Mouse (Mus musculus): ENCODE data around the gene Mettl5. TPM values are rescaled to one million over a fixed set of nuclear protein-coding genes. Genes with fewer than 3 reads are reported as not detected.
"Not testable (repeated sequence)": the region's sequence is repeated elsewhere in the genome, so short reads cannot be mapped to it uniquely, and the experiment has no call there.

Mettl5 gene
- 4.0 and 4.8 TPM in 2 replicates for polyA plus RNA-seq (2012; rRNA removed)

- DNase-seq = peak; percentile 90
These were observed at the start of gene Mettl5 for GRCm38 (mm10) chr2:69885451-69886305. Mettl5 (minus strand) TSS chr2:69885615.

DNA sequence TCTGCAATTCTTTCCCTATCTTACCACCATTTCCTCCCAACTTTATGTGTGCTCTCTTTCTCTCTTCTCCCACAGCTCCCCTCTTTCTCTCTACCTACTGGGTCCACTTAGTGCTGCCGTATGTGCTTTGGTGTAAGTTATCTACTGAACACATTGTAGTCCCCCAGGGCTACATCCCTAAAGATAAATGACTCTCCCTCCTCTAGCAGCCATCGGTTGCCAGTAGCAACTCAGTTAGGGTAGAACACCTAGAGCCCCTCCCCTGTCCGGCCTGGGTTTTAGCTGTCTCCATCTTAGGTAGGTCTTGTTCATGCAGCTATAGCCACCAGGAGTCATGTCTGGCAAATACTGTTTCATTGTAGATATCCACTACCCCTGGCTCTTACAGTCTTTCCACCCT, 39.5 kb upstream of the Mettl5 start:
- no peak for DNase-seq
- WGBS = 88% methylated on average over 3 of the region's 3 CpGs
- no peaks in the 10 kb centered on the region for H3K4me1 ChIP-seq (replicated peaks; ENCODE audit: control insufficient read depth, insufficient read depth, low read length)
- no peak overlapping the region for H3K27ac ChIP-seq (ENCODE audit: control insufficient read depth, insufficient read depth, low read length)
- peaks cover 14% of the 10 kb centered on the region for H3K36me3 ChIP-seq (ENCODE audit: control insufficient read depth, insufficient read depth, low read length)
- H3K27me3 ChIP-seq (ENCODE audit: control insufficient read depth, insufficient read depth, low read length) = no peaks in the 10 kb centered on the region
- no peak for TF ChIP-seq POLR2A (IDR thresholded peaks at IDR 0.05; ENCODE audit: control insufficient read depth, extremely low read depth, insufficient read depth, low read length, poor library complexity)
- TF ChIP-seq CTCF (IDR thresholded peaks at IDR 0.05; ENCODE audit: borderline replicate concordance, control insufficient read depth, extremely low read depth, insufficient read depth, low read length, poor library complexity) = no peak
- no peak overlapping the region for H3K4me3 ChIP-seq (ENCODE audit: control insufficient read depth, insufficient read depth, low read length)

More at GRCm38 (mm10) chr2:69885451-69886305, at the start of gene Mettl5:
- Histone ChIP-seq H3K27me3 (ENCODE audit: control insufficient read depth, insufficient read depth, low read length) (no peaks in the 10 kb centered on the region), H3K4me1 (replicated peaks; ENCODE audit: control insufficient read depth, insufficient read depth, low read length) (no peaks in the 10 kb centered on the region; the same call in 1 of the 2 replicates), H3K36me3 (ENCODE audit: control insufficient read depth, insufficient read depth, low read length) (no peaks in the 10 kb centered on the region), H3K27ac (ENCODE audit: control insufficient read depth, insufficient read depth, low read length) (peak within 1 kb of the TSS; percentile 52), H3K4me3 (ENCODE audit: control insufficient read depth, insufficient read depth, low read length) (peak within 1 kb of the TSS; percentile 89)
- WGBS = 1% methylated on average over 45 of the region's 45 CpGs
- peak; percentile 70; the same call in 1 of the 2 replicates for TF ChIP-seq POLR2A (IDR thresholded peaks at IDR 0.05; ENCODE audit: control insufficient read depth, extremely low read depth, insufficient read depth, low read length, poor library complexity)
- 0 out of 2 replicates have a peak, but pooled peaks have one; percentile 65 for TF ChIP-seq CTCF (IDR thresholded peaks at IDR 0.05; ENCODE audit: borderline replicate concordance, control insufficient read depth, extremely low read depth, insufficient read depth, low read length, poor library complexity)

GRCm38 (mm10) chr2:69917301-69917700, 31.9 kb upstream of the Mettl5 start:
- WGBS = 94% methylated on average over 3 of the region's 3 CpGs
- no peak for TF ChIP-seq CTCF (IDR thresholded peaks at IDR 0.05; ENCODE audit: borderline replicate concordance, control insufficient read depth, extremely low read depth, insufficient read depth, low read length, poor library complexity)
- TF ChIP-seq POLR2A (IDR thresholded peaks at IDR 0.05; ENCODE audit: control insufficient read depth, extremely low read depth, insufficient read depth, low read length, poor library complexity) = no peak
- H3K27me3 ChIP-seq (ENCODE audit: control insufficient read depth, insufficient read depth, low read length) = no peaks in the 10 kb centered on the region

GRCm38 (mm10) chr2:69912801-69913200, 27.4 kb upstream of the Mettl5 start:
- no peak for DNase-seq

More at GRCm38 (mm10) chr2:69917301-69917700, 31.9 kb upstream of the Mettl5 start:
- Histone ChIP-seq H3K4me3 (ENCODE audit: control insufficient read depth, insufficient read depth, low read length) (no peak overlapping the region), H3K36me3 (ENCODE audit: control insufficient read depth, insufficient read depth, low read length) (peaks cover 15% of the 10 kb centered on the region), H3K4me1 (replicated peaks; ENCODE audit: control insufficient read depth, insufficient read depth, low read length) (no peaks in the 10 kb centered on the region), H3K27ac (ENCODE audit: control insufficient read depth, insufficient read depth, low read length) (no peak overlapping the region)
- DNase-seq = no peak

GRCm38 (mm10) chr2:69907394-69907793, 22.0 kb upstream of the Mettl5 start:
- DNase-seq; H3K36me3 ChIP-seq (ENCODE audit: control insufficient read depth, insufficient read depth, low read length); H3K27me3 ChIP-seq (ENCODE audit: control insufficient read depth, insufficient read depth, low read length); H3K27ac ChIP-seq (ENCODE audit: control insufficient read depth, insufficient read depth, low read length); H3K4me1 ChIP-seq (replicated peaks; ENCODE audit: control insufficient read depth, insufficient read depth, low read length); H3K4me3 ChIP-seq (ENCODE audit: control insufficient read depth, insufficient read depth, low read length): not testable (repeated sequence)
- 97% methylated on average over 4 of the region's 4 CpGs for WGBS

More at GRCm38 (mm10) chr2:69912801-69913200, 27.4 kb upstream of the Mettl5 start:
- Histone ChIP-seq H3K4me1 (replicated peaks; ENCODE audit: control insufficient read depth, insufficient read depth, low read length) (no peaks in the 10 kb centered on the region), H3K27ac (ENCODE audit: control insufficient read depth, insufficient read depth, low read length) (no peak overlapping the region), H3K36me3 (ENCODE audit: control insufficient read depth, insufficient read depth, low read length) (peaks cover 6% of the 10 kb centered on the region; the same call in 1 of the 2 replicates), H3K4me3 (ENCODE audit: control insufficient read depth, insufficient read depth, low read length) (no peak overlapping the region), H3K27me3 (ENCODE audit: control insufficient read depth, insufficient read depth, low read length) (no peaks in the 10 kb centered on the region)
- 94% methylated on average over 2 of the region's 2 CpGs for WGBS
- TF ChIP-seq POLR2A (IDR thresholded peaks at IDR 0.05; ENCODE audit: control insufficient read depth, extremely low read depth, insufficient read depth, low read length, poor library complexity) (no peak), CTCF (IDR thresholded peaks at IDR 0.05; ENCODE audit: borderline replicate concordance, control insufficient read depth, extremely low read depth, insufficient read depth, low read length, poor library complexity) (no peak)

GRCm38 (mm10) chr2:69903541-69903940, 18.1 kb upstream of the Mettl5 start:
- Histone ChIP-seq H3K36me3 (ENCODE audit: control insufficient read depth, insufficient read depth, low read length) (no peaks in the 10 kb centered on the region), H3K4me1 (replicated peaks; ENCODE audit: control insufficient read depth, insufficient read depth, low read length) (peaks cover under 1% of the 10 kb centered on the region), H3K4me3 (ENCODE audit: control insufficient read depth, insufficient read depth, low read length) (no peak overlapping the region), H3K27me3 (ENCODE audit: control insufficient read depth, insufficient read depth, low read length) (no peaks in the 10 kb centered on the region), H3K27ac (ENCODE audit: control insufficient read depth, insufficient read depth, low read length) (no peak overlapping the region)
- DNase-seq = no peak
- TF ChIP-seq CTCF (IDR thresholded peaks at IDR 0.05; ENCODE audit: borderline replicate concordance, control insufficient read depth, extremely low read depth, insufficient read depth, low read length, poor library complexity) (no peak), POLR2A (IDR thresholded peaks at IDR 0.05; ENCODE audit: control insufficient read depth, extremely low read depth, insufficient read depth, low read length, poor library complexity) (no peak)
- 98% methylated on average over 3 of the region's 3 CpGs for WGBS
